Mouse (Mus musculus) gastrocnemius, adult 8-10 months (tissue): ENCODE data around the gene Pebp1. TPM values are rescaled to one million over a fixed set of nuclear protein-coding genes. Genes with fewer than 3 reads are reported as not detected.

Source experiments
- DNase-seq, 2 experiments: peaks; one replicate each; pipeline ENCODE4 v3.0.0; 2022; ENCODE audit warnings: low spot score in 2 of 2
- total RNA-seq, 4 experiments: library from RNA; stranded (reverse); gene quantifications; 2 replicates each; pipeline ENCODE4 v1.2.4; 2022

Gene Pebp1
- total RNA-seq, 4 experiments from 2014 or later = 366 to 419 (median 400) TPM

- no peak for DNase-seq
These were observed 45.4 kb downstream of the Pebp1 start for GRCm38 (mm10) chr5:117241935-117242531.

GRCm38 (mm10) chr5:117240761-117241322, 46.6 kb downstream of the Pebp1 start:
- DNase-seq = no peak

- no peak for DNase-seq
These were observed 47.1 kb downstream of the Pebp1 start for GRCm38 (mm10) chr5:117240321-117240731.

GRCm38 (mm10) chr5:117239106-117239505, 48.3 kb downstream of the Pebp1 start:
- no peak for DNase-seq

- no peak for DNase-seq
These were observed 50.9 kb downstream of the Pebp1 start for GRCm38 (mm10) chr5:117236540-117236939.

Other genes with a start within 250 kb of the Pebp1 start
- 10 to 100 TPM; 76.0 to 91.9 (median 89.6) TPM for gene Suds3, start 171.5 kb downstream of the Pebp1 start, total RNA-seq
- gene Taok3, start 167.5 kb downstream of the Pebp1 start, total RNA-seq = 1 to 10 TPM; 3.0 to 4.5 (median 3.7) TPM
- 1 to 10 TPM; 5.5 to 7.5 (median 6.9) TPM for gene Vsig10, start 31.5 kb upstream of the Pebp1 start, total RNA-seq
- gene Wsb2, start 69.7 kb upstream of the Pebp1 start, total RNA-seq = 100 to 1,000 TPM in 3 of 4 experiments, 10 to 100 TPM in 1; 94.3 to 146 (median 115) TPM
- 1 to 10 TPM in 3 of 4 experiments, under 1 TPM in 1; 0.89 to 1.8 (median 1.2) TPM for gene Rfc5, start 101.4 kb upstream of the Pebp1 start, total RNA-seq
- under 1 TPM; 0.05 to 0.17 (median 0.09) TPM for gene Ksr2, start 126.4 kb upstream of the Pebp1 start, total RNA-seq